Mouse (Mus musculus) stomach, postnatal 0 days (tissue): ENCODE measurements around the gene Rassf8.

ENCODE experiments used
- CTCF ChIP-seq: IDR thresholded peaks from 2 replicates; pipeline ENCODE4 v1.5.1; 2016; ENCODE audit warnings: antibody characterized with exemption, low read depth, mild to moderate bottlenecking, moderate library complexity
- EP300 ChIP-seq: optimal IDR thresholded peaks from 2 replicates; pipeline ENCODE3; 2016; ENCODE audit warnings: antibody characterized with exemption

- TF ChIP-seq EP300, result no peak
- no peak for TF ChIP-seq CTCF
Observed at GRCm38 (mm10) chr6:145781966-145782365, 35.4 kb downstream of the Rassf8 start.
